Mouse (Mus musculus) MEL (cell line): ENCODE measurements around the gene Bend4. TPM values are rescaled to one million over a fixed set of nuclear protein-coding genes. Genes with fewer than 3 reads are reported as not detected.

Experiments
- DNase-seq: peaks from one replicate; pipeline ENCODE4 v3.0.0; 2011; ENCODE audit warnings: low read depth, low spot score
- H3K27ac ChIP-seq: 2 replicates; pipeline ENCODE4 v1.5.1; 2012; ENCODE audit warnings: low read depth, mild to moderate bottlenecking, control low read depth, low read length, moderate library complexity; ENCODE audit not compliant: control insufficient read depth
- H3K27me3 ChIP-seq, 2 experiments: fragments of 150-350 bp in 1 of 2; sonication (generic) in 1 of 2; 2 replicates each; pipeline ENCODE4 v1.6.1; 2012; ENCODE audit warnings: low read length in 2 of 2, mild to moderate bottlenecking in 2 of 2, improper control_type of control experiment in 1 of 2, moderate library complexity in 1 of 2; ENCODE audit not compliant: insufficient read depth in 2 of 2, control insufficient read depth in 1 of 2
- H3K36me3 ChIP-seq, 2 experiments: 2 replicates each; pipeline ENCODE4 v1.6.1; 2012 to 2014; ENCODE audit warnings: low read length in 2 of 2, improper control_type of control experiment in 1 of 2, inconsistent platforms in 1 of 2, mild to moderate bottlenecking in 1 of 2; ENCODE audit not compliant: insufficient read depth in 2 of 2, control insufficient read depth in 1 of 2
- H3K4me1 ChIP-seq, 2 experiments: fragments of 150-350 bp in 1 of 2; sonication (generic) in 1 of 2; 2 replicates each; pipeline ENCODE4 v1.6.1; 2012; ENCODE audit warnings: low read length in 2 of 2, improper control_type of control experiment in 1 of 2, mild to moderate bottlenecking in 1 of 2; ENCODE audit not compliant: insufficient read depth in 2 of 2, control insufficient read depth in 1 of 2
- H3K4me3 ChIP-seq, 2 experiments: fragments of 150-350 bp in 1 of 2; sonication (generic) in 1 of 2; 2 replicates each; pipeline ENCODE4 v1.5.1; 2012; ENCODE audit warnings: low read depth in 2 of 2, low read length in 2 of 2, mild to moderate bottlenecking in 2 of 2, moderate library complexity in 2 of 2, control low read depth in 1 of 2, improper control_type of control experiment in 1 of 2; ENCODE audit not compliant: control insufficient read depth in 1 of 2, insufficient read depth in 1 of 2
- H3K79me2 ChIP-seq: 2 replicates; pipeline ENCODE4 v1.6.1; 2012; ENCODE audit warnings: mild to moderate bottlenecking, low read length, moderate library complexity; ENCODE audit not compliant: control insufficient read depth, poor library complexity, insufficient read depth
- H3K9ac ChIP-seq: 2 replicates; pipeline ENCODE4 v1.6.1; 2012; ENCODE audit warnings: low read depth, mild to moderate bottlenecking, control low read depth, low read length, moderate library complexity; ENCODE audit not compliant: control insufficient read depth, poor library complexity, severe bottlenecking
- H3K9me3 ChIP-seq: fragments of 150-350 bp; sonication (generic); replicated peaks from 2 replicates; pipeline ENCODE4 v1.6.1; 2012; ENCODE audit warnings: mild to moderate bottlenecking, low read length, improper control_type of control experiment, moderate library complexity; ENCODE audit not compliant: insufficient read depth
- BHLHE40 ChIP-seq: IDR thresholded peaks from 2 replicates; pipeline ENCODE4 v1.6.1; 2012; ENCODE audit warnings: low read depth, mild to moderate bottlenecking, inconsistent platforms, low read length, improper control_type of control experiment, borderline replicate concordance
- E2F4 ChIP-seq: IDR thresholded peaks from 2 replicates; pipeline ENCODE4 v1.6.1; 2011; ENCODE audit warnings: low read depth, low read length, improper control_type of control experiment, borderline replicate concordance
- ELF1 ChIP-seq: IDR thresholded peaks from 2 replicates; pipeline ENCODE4 v1.6.1; 2014; ENCODE audit warnings: low read depth, mild to moderate bottlenecking, inconsistent platforms, low read length, improper control_type of control experiment, moderate library complexity
- EP300 ChIP-seq, 2 experiments: IDR thresholded peaks; 2 replicates each; pipeline ENCODE4 v1.6.1; 2011; ENCODE audit warnings: improper control_type of control experiment in 2 of 2, low read length in 2 of 2, low read depth in 1 of 2, mild to moderate bottlenecking in 1 of 2
- ETS1 ChIP-seq: IDR thresholded peaks from 2 replicates; pipeline ENCODE4 v1.6.1; 2012; ENCODE audit warnings: low read depth, mild to moderate bottlenecking, inconsistent platforms, low read length, improper control_type of control experiment, moderate library complexity
- GABPA ChIP-seq: IDR thresholded peaks from 2 replicates; pipeline ENCODE4 v1.6.1; 2012; ENCODE audit warnings: low read depth, mild to moderate bottlenecking, inconsistent platforms, low read length, improper control_type of control experiment, moderate library complexity
- JUND ChIP-seq: IDR thresholded peaks from 2 replicates; pipeline ENCODE4 v1.6.1; 2011; ENCODE audit warnings: low read depth, mild to moderate bottlenecking, improper control_type of control experiment, low read length
- KAT2A ChIP-seq: conservative IDR thresholded peaks from 2 replicates; pipeline ENCODE4 v1.6.1; 2012; ENCODE audit warnings: low read depth, low read length, improper control_type of control experiment, inconsistent platforms
- MYB ChIP-seq: IDR thresholded peaks from 2 replicates; pipeline ENCODE4 v1.6.1; 2011; ENCODE audit warnings: mild to moderate bottlenecking, low read depth, low read length, improper control_type of control experiment
- MYC ChIP-seq: IDR thresholded peaks from 2 replicates; pipeline ENCODE4 v1.6.1; 2011; ENCODE audit warnings: low read depth, mild to moderate bottlenecking, low read length, improper control_type of control experiment, moderate library complexity
- POLR2A ChIP-seq, 2 experiments: IDR thresholded peaks; 2 replicates each; pipeline ENCODE4 v1.6.1; 2011 to 2012; ENCODE audit warnings: low read length in 2 of 2, mild to moderate bottlenecking in 2 of 2, control low read depth in 1 of 2, improper control_type of control experiment in 1 of 2, low read depth in 1 of 2, moderate library complexity in 1 of 2; ENCODE audit not compliant: control insufficient read depth in 1 of 2, insufficient read depth in 1 of 2, poor library complexity in 1 of 2
- POLR2AphosphoS2 ChIP-seq: IDR thresholded peaks from 2 replicates; pipeline ENCODE4 v1.6.1; 2011; ENCODE audit warnings: low read length, improper control_type of control experiment
- RAD21 ChIP-seq: IDR thresholded peaks from 2 replicates; pipeline ENCODE4 v1.6.1; 2011; ENCODE audit warnings: mild to moderate bottlenecking, low read depth, low read length, improper control_type of control experiment
- RCOR1 ChIP-seq: IDR thresholded peaks from 2 replicates; pipeline ENCODE4 v1.6.1; 2012; ENCODE audit warnings: low read depth, mild to moderate bottlenecking, inconsistent platforms, low read length, improper control_type of control experiment
- TAL1 ChIP-seq: IDR thresholded peaks from 2 replicates; pipeline ENCODE4 v1.6.1; 2012; ENCODE audit warnings: mild to moderate bottlenecking, inconsistent platforms, low read length, moderate library complexity, mixed read lengths
- UBTF ChIP-seq: IDR thresholded peaks from 2 replicates; pipeline ENCODE4 v1.6.1; 2012; ENCODE audit warnings: low read depth, mild to moderate bottlenecking, inconsistent platforms, low read length, improper control_type of control experiment, moderate library complexity, borderline replicate concordance; ENCODE audit not compliant: insufficient read depth
- USF1 ChIP-seq: IDR thresholded peaks from 2 replicates; pipeline ENCODE4 v1.6.1; 2014; ENCODE audit warnings: low read depth, mild to moderate bottlenecking, inconsistent platforms, low read length, improper control_type of control experiment, moderate library complexity
- USF2 ChIP-seq, 2 experiments: IDR thresholded peaks; 2 replicates each; pipeline ENCODE4 v1.6.1; 2011 to 2012; ENCODE audit warnings: improper control_type of control experiment in 2 of 2, low read length in 2 of 2, borderline replicate concordance in 1 of 2, inconsistent platforms in 1 of 2, low read depth in 1 of 2, mild to moderate bottlenecking in 1 of 2; ENCODE audit not compliant: insufficient read depth in 1 of 2
- ZC3H11A ChIP-seq: IDR thresholded peaks from 2 replicates; pipeline ENCODE4 v1.6.1; 2012; ENCODE audit warnings: low read depth, mild to moderate bottlenecking, inconsistent platforms, low read length, improper control_type of control experiment
- ZKSCAN1 ChIP-seq: IDR thresholded peaks from 2 replicates; pipeline ENCODE4 v1.6.1; 2012; ENCODE audit warnings: low read depth, mild to moderate bottlenecking, inconsistent platforms, low read length, improper control_type of control experiment, moderate library complexity
- ZNF384 ChIP-seq: IDR thresholded peaks from 2 replicates; pipeline ENCODE4 v1.6.1; 2012; ENCODE audit warnings: low read depth, mild to moderate bottlenecking, inconsistent platforms, low read length, improper control_type of control experiment
- polyA plus RNA-seq, 2 experiments: library from polyadenylated mRNA; stranded (reverse) in 1 of 2; unstranded in 1 of 2; fragments of >175 nt in 1 of 2; fragments of >200 nt in 1 of 2; gene quantifications; 2 replicates each; pipeline versions ENCODE4 v1.2.1 to v1.2.4; 2012; ENCODE audit warnings: low replicate concordance in 2 of 2, low read depth in 1 of 2; ENCODE audit not compliant: insufficient read length in 2 of 2, insufficient read depth in 1 of 2, missing spikeins in 1 of 2
- total RNA-seq: library from RNA; depleted of rRNA; stranded (reverse); fragments of 300-350 nt; gene quantifications from 2 replicates; pipeline ENCODE4 v1.2.3, GENCODE M21; 2012

Gene Bend4
- total and polyA plus RNA-seq, 3 experiments, result not detected

DNA sequence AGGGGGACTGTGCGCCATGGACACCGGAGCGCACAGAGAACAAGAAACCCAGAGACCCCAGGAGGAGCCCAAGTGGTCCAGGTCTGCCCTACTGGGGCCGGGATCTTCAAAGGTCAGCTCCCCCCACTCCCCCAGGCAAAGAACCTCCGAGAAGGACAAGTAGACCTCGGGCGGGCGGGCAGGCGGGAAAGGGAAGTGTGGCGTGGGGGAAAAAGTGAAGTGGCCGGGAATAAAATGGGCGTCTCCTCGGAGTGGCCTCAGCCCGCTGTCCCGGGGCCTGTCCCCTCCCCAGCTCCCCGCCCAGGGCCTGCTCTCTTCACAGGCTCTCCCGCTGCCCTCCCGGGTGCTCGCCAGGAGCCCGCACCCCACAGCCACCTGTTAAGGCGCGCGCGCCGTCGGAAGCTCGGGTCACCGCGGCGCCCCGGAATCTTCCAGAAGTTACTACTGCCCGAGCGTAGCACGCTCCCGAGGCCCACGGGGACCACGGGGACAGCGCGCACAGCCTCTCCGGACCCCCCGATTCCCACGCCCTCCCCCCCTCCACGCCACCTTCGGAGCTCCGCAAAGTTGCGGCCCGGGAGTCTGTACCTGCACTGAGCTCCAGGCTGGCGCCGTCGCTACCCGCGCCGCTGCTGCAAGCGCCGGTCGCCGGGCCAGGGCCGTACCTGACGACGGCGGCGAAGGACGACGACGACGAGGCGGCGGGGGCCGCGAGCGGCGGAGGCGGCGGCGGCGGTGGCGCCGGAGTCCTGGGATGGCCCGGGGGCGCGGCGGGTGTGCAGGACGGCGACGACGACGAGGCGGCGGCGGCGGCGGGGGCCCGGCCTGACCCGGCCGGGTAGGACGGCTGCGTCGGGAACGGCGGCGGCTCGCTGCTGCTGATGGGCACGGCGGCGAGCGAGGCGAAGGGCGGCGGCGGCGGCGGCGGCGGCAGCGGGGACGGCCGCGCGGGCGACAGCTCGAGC is 1.4 kb downstream of the Bend4 start:
- no peaks in the 10 kb centered on the region for H3K27me3 ChIP-seq
- no peaks in the 10 kb centered on the region for H3K4me1 ChIP-seq
- H3K9ac ChIP-seq, result no peak overlapping the region
- DNase-seq, result no peak
- H3K9me3 ChIP-seq, result no peaks in the 10 kb centered on the region
- H3K4me3 ChIP-seq, result no peak overlapping the region
- no peak overlapping the region for H3K27ac ChIP-seq
- H3K79me2 ChIP-seq, result no peaks in the 10 kb centered on the region
- TF ChIP-seq POLR2AphosphoS2, result no peak
- TF ChIP-seq KAT2A, result no peak
- TF ChIP-seq RAD21, result no peak
- no peak for TF ChIP-seq BHLHE40
- TF ChIP-seq USF1, result no peak
- no peak for TF ChIP-seq ZNF384
- no peak for TF ChIP-seq USF2 (IDR thresholded peaks at IDR 0.05; ENCODE audit: borderline replicate concordance in 1 of 2, insufficient read depth in 1 of 2, low read depth in 1 of 2, low read length in 2 of 2)
- TF ChIP-seq E2F4, result no peak
- no peaks in the 10 kb centered on the region for H3K36me3 ChIP-seq

- Histone ChIP-seq H3K27me3 (no peaks in the 10 kb centered on the region), H3K27ac (no peak overlapping the region), H3K36me3 (no peaks in the 10 kb centered on the region), H3K79me2 (no peaks in the 10 kb centered on the region), H3K4me1 (no peaks in the 10 kb centered on the region), H3K9ac (no peak overlapping the region)
- DNase-seq, result no peak
- TF ChIP-seq GABPA, result no peak
- TF ChIP-seq, all 39 proteins: peak for 0
- H3K4me3 ChIP-seq, result no peak overlapping the region
- no peaks in the 10 kb centered on the region for H3K9me3 ChIP-seq
Observed at GRCm38 (mm10) chr5:67426011-67426410, 2.1 kb downstream of the Bend4 start.

- H3K27me3 ChIP-seq, result no peaks in the 10 kb centered on the region
- no peaks in the 10 kb centered on the region for H3K4me1 ChIP-seq
- no peak overlapping the region for H3K4me3 ChIP-seq
- no peak overlapping the region for H3K27ac ChIP-seq
- H3K9ac ChIP-seq, result no peak overlapping the region
- H3K36me3 ChIP-seq, result no peaks in the 10 kb centered on the region
- no peaks in the 10 kb centered on the region for H3K79me2 ChIP-seq
- no peaks in the 10 kb centered on the region for H3K9me3 ChIP-seq
- TF ChIP-seq GABPA (no peak), ZKSCAN1 (no peak), MYB (no peak), JUND (no peak), USF1 (no peak), RCOR1 (no peak), ZC3H11A (no peak), USF2 (IDR thresholded peaks at IDR 0.05; ENCODE audit: borderline replicate concordance in 1 of 2, insufficient read depth in 1 of 2, low read depth in 1 of 2, low read length in 2 of 2) (no peak), E2F4 (no peak), TAL1 (no peak), UBTF (no peak), POLR2A (IDR thresholded peaks at IDR 0.05; ENCODE audit: control insufficient read depth in 1 of 2, insufficient read depth in 1 of 2, low read depth in 1 of 2, low read length in 2 of 2, poor library complexity in 1 of 2) (no peak), ELF1 (no peak), EP300 (IDR thresholded peaks at IDR 0.05; ENCODE audit: low read depth in 1 of 2, low read length in 2 of 2) (no peak), POLR2AphosphoS2 (no peak), ETS1 (no peak), MYC (no peak)
- no peak for DNase-seq
Observed at GRCm38 (mm10) chr5:67424636-67425035, 3.5 kb downstream of the Bend4 start.
